Mouse (Mus musculus): ENCODE data around the gene Elovl6.

The Elovl6 gene

DNA sequence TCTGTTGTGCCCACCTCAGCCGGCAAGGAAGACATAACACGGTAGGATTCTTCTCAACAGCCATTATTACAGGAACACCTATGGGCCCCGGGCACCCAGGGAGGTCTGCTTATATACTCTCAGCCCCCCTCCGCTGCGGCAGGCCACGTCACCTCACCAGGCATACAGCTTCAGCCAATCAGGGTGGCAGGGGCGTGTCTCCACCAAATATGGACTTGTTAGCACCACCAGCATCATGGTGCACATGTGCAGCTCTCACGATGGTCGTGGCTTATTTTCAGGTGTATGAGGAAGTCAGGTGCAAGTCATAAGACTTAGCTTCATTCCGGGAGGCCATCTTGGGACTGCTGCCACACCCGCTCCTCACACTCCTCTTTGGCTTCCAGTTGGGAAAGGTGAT is 9.3 kb downstream of the Elovl6 start:
- peak; percentile 70 for DNase-seq (ENCODE audit: low read depth, low spot score)

DNA sequence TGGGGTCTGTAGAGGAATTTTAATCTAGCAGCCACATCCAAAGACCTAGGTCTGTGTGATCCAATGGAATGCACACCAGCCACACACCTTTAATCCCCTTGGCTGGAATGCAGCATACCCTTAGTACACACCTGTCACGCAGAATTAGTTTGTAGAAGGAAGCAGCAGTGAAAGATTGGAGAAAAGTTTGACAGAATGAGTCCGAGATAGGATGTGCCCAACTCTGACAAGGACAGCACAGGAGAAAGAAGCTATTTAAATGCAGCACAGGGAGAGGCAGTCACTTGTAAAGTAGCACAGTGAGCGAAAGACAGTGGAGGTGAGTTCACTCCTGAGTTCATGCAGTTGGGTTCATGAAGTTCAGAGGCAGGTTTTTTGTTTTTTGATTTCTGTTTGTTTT is 11.2 kb downstream of the Elovl6 start:
- DNase-seq (ENCODE audit: low read depth, low spot score) = no peak

DNA sequence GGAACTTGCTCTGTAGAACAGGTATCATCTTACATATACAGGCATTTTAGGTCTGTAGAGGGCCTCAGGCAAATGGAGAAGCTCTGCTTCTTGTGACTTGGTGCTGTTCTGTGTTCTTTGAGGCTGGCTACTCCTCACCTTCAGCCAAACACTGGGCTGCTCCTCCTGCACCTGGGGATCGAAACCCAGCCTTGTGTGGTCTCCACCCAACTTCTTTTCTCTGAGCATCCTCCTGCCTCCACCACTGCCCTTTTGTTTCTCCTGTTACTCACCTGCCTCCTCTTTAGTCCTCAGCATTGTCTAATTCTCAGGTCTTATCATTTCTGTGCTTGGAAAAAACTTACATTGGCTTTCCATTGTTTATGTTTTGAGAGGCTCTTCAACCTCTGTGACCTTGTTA is 12.1 kb downstream of the Elovl6 start:
- no peak for DNase-seq (ENCODE audit: low read depth, low spot score)

DNA sequence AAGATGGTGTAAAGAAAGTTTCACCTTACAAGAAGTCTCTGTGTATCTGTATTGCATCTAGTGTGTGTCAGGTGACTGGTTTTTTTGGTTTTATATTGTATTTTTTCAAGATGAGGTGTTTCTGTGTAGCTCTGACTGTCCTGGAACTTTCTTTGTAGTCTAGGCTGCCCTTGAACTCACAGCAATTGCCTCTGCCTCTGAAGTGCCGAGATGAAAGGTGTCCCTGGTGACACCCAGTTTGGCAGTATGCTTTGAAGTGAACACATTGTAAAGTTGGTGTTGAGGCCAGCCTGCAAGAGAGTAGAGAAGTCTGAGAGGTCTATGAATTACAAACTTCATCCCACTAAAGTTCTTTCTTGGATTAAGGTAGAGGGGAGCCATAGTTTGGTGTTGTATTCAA is 13.1 kb downstream of the Elovl6 start:
- no peak for DNase-seq (ENCODE audit: low read depth, low spot score)

DNA sequence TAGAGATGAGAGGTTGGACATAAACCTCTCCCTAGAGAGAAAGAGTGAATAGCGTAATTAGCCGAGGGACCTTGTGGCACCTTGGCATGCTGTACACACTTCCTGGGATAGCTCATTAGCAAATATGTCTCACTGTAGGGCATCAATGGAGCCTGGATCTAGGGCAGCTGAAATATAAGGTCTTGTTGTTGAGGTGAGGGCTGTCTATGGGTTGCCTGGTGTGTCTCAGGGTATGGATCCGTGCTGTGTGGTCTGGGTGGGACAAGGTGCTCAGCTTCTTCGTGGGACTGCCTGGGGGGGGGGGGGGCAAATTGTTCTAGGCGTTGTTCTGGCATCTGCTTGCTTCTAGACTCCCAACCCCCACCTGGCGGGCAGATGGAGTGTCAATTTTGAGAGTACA is 13.6 kb downstream of the Elovl6 start:
- DNase-seq (ENCODE audit: low read depth, low spot score) = no peak

DNA sequence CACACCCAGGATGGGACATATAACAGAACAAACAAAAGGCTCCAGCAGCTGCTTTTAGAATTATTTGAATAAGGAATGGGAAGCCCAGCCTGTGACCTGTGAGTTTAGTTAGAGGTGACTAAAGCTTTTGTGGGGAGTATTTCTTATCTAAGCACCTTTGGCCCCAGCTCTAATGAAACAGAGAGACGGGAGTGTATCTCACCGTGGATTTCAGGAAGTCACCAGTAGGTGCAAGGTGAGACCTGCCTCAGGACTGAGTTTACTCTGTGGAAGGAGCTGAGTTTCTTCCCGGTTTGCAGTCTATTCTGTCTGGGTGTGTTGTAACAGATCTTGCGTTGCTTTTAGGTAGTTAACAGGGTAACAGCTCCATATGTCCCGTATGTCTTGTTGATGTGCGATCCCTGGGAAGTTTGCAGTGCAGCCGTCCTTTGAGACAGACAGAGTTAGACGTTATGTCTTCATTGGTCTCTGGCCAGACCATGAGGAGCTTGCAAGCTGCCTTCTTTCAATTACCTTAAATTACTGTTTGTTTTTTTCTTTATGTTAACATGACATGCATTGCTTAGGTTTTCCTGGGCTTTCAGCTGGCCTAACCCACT is 15.8 kb downstream of the Elovl6 start:
- DNase-seq (ENCODE audit: low read depth, low spot score) = no peak

DNA sequence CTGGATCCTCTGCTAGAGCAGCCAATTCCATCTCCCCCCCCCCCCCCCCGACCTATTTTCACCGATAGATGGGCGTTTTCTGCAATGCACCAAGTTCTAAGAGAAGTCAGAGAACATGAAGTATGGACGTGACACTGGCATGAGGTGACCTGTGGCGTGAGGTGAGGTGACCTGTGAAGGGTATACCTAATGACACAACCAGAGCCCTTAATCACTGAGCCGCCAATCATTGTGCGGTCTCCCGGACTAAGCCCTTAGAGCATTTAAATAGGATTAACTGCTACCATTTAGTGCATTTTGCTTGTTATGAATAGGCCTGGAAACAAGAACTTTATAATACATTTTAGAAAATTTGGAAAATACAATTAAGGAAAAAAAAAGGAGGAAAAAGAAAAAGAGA is 16.6 kb downstream of the Elovl6 start:
- no peak for DNase-seq (ENCODE audit: low read depth, low spot score)

DNA sequence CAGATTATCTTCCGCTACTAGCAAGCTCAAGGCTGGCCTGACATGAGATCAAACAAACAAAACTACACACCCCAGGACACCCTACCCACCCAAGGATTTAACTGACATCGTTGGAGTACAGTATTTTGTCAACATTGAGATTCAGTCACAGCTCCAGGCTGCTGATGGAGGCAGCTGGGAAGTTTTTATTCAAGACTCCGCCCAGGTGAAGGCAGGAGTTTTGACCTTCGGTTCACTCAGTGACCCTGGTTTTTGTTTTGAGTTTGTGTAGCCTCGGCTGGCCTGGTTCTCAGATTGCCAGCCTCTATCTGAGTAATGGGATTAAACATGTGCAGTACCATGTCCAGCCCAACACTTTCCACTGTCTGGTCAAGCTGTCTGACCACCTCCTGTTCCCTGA is 17.4 kb downstream of the Elovl6 start:
- DNase-seq (ENCODE audit: low read depth, low spot score) = peak; percentile 84

DNA sequence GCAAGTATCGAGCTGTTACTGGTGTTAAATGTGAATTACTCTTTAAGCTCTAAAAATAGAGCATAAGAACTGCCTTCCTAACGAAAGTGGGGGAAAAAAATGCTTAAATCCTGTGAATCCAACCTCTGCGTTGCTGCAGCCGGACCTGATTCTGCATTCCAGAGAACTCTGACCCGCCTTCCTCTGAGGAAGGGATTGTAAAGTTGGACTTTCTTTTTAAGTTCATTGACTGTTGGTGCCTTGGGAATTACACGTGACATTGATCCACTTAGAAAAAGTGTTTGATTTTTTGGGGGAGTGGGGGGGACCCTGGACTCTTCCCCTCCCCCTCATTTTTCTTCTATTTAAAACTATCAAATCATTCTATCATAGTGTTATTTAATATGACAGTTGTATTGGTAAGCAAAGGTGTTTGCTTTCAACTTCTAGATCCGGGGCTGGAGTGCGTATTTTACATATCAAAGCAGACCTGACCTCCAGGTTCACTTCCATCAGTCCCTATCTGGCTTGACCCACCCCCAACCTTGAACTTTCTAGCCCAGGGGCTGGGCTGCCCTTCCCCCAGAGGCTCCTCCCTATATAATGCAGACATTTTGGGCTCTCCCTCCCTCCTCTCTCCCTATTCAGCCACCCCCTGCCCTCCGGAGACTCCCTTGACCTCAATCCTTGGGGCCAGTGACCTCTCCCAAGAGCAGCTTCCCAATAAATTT is 19.6 kb downstream of the Elovl6 start:
- DNase-seq (ENCODE audit: low read depth, low spot score) = peak; percentile 96

DNA sequence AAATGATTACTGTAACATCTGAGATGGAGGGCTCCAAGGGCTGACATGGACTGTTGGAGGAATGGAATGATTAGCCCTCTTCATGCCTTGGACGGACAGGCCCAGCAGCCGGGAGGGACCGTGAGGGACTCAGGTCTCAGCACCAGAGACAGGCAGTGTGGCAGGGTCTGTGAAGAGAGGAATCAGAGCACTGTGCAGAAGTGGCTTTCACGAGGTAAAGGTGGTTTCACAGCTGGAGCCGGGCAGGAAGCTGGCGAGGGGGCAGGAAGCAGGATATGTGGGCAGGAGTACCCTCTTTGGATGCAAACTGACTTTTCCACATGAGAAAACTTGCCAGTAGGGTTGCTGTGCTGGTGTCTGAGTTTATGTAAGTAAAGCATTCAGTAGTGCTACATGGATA is 20.2 kb downstream of the Elovl6 start:
- DNase-seq (ENCODE audit: low read depth, low spot score) = no peak

DNA sequence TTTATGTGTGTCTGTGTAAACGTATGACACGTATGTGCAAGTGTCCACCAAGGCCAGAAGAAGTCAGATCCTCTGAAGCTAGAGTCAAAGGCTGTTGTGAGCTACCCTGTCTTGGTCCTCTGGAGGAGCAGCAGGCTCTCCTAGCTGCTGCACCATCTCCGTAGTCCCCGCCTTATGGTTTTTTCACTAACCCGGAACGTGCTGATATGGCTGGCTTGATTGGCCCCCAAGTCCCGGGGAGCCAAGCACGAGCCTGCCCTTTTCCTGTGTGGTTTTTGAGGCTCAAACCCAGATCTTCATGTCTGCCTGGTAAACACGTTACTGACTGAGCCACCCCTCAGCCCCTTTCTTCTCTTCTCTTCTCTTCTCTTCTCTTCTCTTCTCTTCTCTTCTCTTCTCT is 21.0 kb downstream of the Elovl6 start:
- no peak for DNase-seq (ENCODE audit: low read depth, low spot score)

DNA sequence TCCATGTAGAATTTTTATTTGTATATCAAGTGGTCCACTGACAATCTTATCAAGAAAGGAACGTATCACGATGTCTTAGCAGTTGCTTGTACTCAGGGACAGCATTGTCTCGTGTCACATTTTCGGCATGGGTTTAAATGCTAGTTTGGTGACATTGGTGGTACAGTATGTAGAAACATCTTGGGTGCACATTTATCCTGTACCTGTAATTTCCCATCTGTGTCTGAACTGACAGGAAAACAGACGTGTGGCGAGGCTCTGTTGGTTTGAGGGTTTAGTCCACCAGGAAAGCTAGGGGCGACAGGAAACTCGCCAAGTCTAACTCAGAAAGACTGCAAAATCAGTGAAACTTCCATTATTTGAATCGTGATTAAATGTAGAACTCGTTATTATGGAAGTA is 21.5 kb downstream of the Elovl6 start:
- DNase-seq (ENCODE audit: low read depth, low spot score) = no peak

DNA sequence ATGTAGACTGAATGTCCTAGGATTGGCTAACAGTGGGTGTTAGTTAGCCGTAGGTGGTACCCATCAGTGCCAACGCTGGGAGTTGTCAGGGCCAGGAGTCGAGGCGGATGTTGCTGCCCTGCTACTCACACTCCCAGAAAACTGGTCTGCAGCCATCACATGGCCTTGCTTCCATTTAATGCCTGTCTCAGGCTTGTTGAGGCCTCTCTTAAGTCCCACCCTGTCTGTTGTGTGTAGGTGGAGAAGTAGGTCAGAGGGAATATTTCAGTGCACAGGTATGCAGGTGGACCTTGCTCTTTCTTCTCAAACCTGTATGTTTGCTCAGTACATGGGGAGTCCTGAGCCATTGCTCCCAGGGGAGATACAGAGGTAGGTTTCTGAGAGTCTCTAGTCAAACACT is 22.3 kb downstream of the Elovl6 start:
- no peak for DNase-seq (ENCODE audit: low read depth, low spot score)

DNA sequence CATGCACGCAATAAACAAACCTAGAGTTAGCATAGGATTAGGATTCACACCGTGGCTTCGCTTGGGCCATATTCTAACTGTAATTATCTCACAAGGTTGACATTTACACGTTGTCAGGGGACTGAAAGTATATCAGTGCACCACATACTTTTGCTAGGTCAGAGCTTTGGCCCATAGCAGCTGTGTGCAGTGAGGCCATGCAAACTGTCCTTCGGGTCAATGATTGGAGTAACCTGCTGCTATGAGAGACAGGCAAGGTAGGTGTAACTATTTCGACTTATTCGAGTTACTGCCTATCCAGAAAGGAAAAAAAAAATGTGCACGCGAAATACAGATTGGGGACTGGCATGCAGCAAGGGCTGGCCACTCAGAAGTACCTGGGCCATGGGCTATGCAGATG is 24.9 kb downstream of the Elovl6 start:
- no peak for DNase-seq (ENCODE audit: low read depth, low spot score)

DNA sequence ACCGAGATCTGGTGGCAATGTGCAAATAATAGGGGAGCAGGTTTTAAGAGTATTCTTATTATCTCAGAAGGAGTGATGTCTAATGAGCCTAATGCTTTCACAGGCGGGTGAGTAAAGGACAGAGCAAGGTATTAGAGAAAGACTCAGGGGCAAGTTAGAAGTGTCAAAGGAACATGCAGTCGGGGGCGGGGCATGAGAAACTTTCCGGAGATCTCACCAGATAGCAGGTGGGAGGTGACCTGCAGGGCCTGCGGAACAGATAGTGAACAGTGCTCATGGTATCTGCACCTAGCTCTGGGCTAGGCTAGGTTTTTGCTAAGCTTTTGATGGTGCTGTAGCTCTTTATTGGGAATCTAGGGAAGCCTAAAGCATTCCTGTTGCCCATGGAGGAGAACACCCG is 25.4 kb downstream of the Elovl6 start:
- no peak for DNase-seq (ENCODE audit: low read depth, low spot score)

DNA sequence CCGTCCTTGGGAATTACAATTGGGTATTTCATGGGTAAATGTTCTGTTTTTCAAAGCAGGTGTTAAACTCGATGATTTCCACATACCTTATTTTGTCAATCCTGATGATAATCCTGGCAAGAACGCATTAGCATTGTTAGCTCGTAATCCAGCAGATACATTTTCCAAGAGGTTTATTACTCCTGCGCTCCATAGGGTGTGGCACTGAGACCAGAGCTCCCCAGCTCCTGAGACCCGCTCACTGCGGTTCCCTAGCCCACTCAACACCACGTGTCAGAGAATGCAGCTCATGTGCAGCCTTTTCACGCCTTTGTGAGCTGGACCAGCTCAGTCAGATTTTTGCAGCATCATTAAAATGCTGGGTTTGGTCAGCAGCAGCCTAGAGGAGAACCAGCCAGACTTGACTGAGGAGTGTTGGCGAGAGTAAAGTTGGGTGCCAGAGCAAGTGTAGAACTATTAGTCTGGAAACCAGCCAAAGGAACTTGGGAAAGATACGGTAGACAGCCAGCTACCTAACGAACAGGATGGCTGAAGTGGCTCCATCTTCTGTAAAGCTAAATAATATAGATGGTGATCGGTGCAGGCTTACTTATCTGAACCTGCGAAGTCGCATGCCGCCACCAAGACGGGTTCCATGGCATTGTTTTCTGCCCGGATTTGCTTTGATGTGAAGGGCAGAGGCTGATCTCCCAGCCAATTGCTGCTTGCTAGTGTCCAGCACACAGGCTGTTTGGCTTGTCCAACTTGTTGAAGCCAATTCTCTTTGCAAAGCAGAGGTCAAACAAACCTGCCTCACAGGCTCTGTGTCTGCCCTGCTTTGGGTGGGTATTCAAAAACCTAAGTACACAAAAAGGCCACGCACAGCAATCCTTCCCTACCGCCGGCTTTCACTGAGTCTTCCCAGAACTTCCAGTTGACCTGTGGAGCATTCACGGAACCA is 26.1 kb downstream of the Elovl6 start:
- DNase-seq (ENCODE audit: low read depth, low spot score) = no peak

DNA sequence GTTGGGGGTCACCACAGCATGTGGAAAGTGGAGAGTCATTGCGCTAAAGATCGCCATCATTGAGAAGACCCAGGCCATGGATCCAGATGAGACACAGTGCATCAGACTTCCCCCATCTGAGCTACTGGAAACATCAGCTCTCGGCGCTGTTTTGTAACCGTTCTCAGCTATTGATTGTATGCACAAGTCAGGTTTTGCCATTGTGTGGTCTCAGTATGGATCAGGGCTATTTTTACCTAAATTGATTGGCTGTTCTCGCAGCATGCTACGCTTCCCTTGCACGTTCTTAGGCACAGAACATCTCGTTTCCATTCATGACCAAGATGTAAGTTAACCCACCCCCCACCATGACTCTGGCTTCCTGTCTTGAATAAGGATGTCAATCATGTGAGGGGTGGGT is 27.9 kb downstream of the Elovl6 start:
- no peak for DNase-seq (ENCODE audit: low read depth, low spot score)

DNA sequence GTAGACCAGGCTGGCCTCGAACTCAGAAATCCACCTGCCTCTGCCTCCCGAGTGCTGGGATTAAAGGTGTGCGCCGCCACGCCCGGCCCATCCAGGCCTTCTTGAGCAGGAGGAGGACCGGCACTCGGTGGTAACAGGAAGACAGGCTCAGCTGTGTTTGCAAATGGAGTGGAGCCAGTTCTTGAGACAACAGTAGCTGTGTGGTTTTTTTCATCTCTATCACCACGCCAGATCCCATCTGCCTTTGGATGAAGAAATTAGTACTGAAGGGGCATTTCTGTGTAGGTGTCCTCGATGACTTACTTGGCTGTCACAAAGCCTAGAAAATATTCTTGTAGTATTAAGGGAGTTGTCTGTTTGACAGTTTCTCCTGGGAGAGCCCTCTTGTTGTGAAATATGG is 28.9 kb downstream of the Elovl6 start:
- DNase-seq (ENCODE audit: low read depth, low spot score) = no peak

DNA sequence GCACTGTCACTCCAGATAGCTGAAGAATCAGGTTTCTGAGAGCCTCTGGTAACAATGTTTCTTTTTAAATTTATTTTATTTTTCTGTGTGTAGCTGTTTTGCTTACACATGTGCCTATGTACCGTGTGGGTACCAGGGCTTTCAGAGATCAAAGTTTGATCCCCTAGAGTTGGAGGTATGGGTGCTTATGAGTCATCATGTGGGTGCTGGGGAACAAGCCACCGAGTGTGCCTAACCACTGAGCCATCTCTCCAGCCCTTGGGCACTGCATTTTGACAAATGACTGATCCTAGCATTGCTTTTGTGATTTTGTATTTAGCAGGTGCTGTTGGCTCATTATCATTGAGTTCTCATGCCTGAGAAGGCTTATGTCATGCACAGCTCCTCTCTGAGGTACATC is 29.7 kb downstream of the Elovl6 start:
- DNase-seq (ENCODE audit: low read depth, low spot score) = no peak

DNA sequence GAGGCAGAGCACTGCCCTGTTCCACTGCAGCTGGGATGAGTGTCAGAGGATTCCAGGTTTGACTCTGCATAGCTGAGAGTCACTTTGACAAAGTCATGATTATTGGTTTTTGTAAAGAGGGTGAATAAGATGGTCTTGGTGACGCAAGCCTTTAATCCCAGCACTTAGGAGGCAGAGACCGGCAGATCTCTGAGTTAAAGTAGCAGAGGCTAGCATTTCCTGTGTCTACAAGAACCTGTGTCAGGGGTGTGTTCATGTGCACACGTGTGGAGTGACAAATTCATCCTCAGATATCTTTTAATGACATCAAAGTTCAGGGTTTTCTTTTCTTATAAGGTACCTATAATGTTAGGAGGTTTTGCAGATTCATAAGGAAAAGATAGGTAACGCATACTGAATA is 30.3 kb downstream of the Elovl6 start:
- DNase-seq (ENCODE audit: low read depth, low spot score) = no peak

DNA sequence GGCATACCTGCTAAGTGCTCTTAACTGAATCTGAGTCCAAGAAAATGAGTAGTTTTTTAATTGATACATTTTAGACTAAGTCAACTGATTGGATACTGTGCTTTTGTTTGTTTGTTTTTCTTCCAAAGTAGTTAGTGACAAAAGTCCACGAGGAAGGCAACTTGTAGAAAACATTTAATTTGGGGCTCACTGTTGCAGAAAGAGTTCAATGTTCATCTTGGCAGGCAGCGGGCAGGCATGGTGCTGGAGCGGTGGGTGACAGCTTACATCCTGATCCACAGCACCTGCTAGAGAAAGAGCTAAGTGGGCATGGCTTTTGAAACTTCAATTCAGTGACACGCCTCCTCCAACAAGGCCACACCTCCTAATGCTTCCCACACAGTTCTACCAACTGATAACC is 31.7 kb downstream of the Elovl6 start:
- DNase-seq (ENCODE audit: low read depth, low spot score) = no peak

DNA sequence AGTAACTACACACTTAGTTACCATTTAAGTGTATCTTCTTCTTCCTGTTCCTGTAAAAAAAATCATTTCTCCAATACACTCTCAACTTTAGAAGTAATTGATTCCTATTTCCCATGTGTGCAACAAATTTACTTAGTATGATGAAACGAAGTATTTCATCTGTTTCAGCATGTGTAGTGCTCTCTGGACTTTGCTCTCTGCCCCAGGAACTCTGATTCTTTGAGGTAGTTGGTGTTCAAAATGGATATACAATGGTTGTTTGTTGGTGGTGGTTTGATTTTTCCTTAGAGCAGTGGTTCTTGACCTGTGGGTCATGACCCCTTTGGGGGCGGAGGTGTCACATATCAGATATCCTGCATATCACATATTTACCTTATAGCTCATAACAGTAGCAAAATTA is 32.7 kb downstream of the Elovl6 start:
- DNase-seq (ENCODE audit: low read depth, low spot score) = no peak

DNA sequence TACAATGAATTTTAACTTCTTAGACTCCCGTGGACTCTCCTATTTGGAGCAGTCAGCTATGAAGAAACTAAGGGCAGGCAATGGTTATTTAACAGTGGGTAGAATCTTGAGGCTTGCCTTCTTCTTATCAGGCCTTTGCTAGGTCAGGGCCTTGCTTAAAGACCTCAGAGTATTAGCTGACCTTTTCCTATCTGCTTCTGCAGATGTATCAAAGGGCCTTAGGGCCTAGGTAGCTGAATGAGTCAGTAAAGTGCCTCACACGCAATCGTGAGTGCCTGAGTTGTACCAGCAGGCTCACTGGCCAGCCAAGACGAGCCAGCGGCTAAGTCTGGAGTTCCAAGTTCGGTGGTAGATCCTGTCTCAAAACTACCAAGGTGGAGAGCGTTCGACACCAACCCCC is 33.3 kb downstream of the Elovl6 start:
- no peak for DNase-seq (ENCODE audit: low read depth, low spot score)

Measured in ES-CJ7 (cell line).